Mouse (Mus musculus) C2C12 (cell line): ENCODE results near the gene Chrna5. TPM values are rescaled to one million over a fixed set of nuclear protein-coding genes. Genes with fewer than 3 reads are reported as not detected.
A peak's percentile ranks its signal among the peaks of the same experiment; 100 is the strongest.

Experiments used
- H3K27me3 ChIP-seq: one replicate; pipeline ENCODE4 v1.6.1; 2011; ENCODE audit not compliant: control insufficient read depth, insufficient read depth, insufficient read length
- H3K36me3 ChIP-seq: one replicate; pipeline ENCODE4 v1.6.1; 2011; ENCODE audit not compliant: control insufficient read depth, insufficient read depth
- H3K4me3 ChIP-seq: one replicate; pipeline ENCODE4 v1.5.1; 2011; ENCODE audit warnings: mild to moderate bottlenecking, control low read depth; ENCODE audit not compliant: poor library complexity, insufficient read depth, severe bottlenecking
- H3K79me2 ChIP-seq: one replicate; pipeline ENCODE4 v1.6.1; 2011; ENCODE audit not compliant: control insufficient read depth, insufficient read depth
- H3K79me3 ChIP-seq: one replicate; pipeline ENCODE4 v1.6.1; 2011; ENCODE audit warnings: low read depth, control low read depth
- H3ac ChIP-seq: one replicate; pipeline ENCODE3; 2011; ENCODE audit warnings: low read depth; ENCODE audit not compliant: control insufficient read depth, insufficient read length
- CEBPB ChIP-seq: IDR thresholded peaks from one replicate; pipeline ENCODE4 v1.6.1; 2011; ENCODE audit warnings: low read depth, mild to moderate bottlenecking, control low read depth, moderate library complexity
- CTCF ChIP-seq: IDR thresholded peaks from one replicate; pipeline ENCODE4 v1.5.1; 2011; ENCODE audit not compliant: control insufficient read depth, insufficient read depth, insufficient read length
- FOSL1 ChIP-seq: IDR thresholded peaks from one replicate; pipeline ENCODE4 v1.8.0; 2011; ENCODE audit warnings: mild to moderate bottlenecking, low read length; ENCODE audit not compliant: poor library complexity, insufficient read depth, severe bottlenecking
- MAX ChIP-seq: IDR thresholded peaks from one replicate; pipeline ENCODE4 v1.6.1; 2011; ENCODE audit warnings: mild to moderate bottlenecking, control low read depth
- MYOD1 ChIP-seq: IDR thresholded peaks from one replicate; pipeline ENCODE4 v1.6.1; 2011; ENCODE audit warnings: low read depth; ENCODE audit not compliant: control insufficient read depth, insufficient read length
- MYOG ChIP-seq: IDR thresholded peaks from one replicate; pipeline ENCODE4 v1.6.1; 2011; ENCODE audit not compliant: control insufficient read depth, insufficient read length; ENCODE audit errors: extremely low read depth
- USF1 ChIP-seq: IDR thresholded peaks from one replicate; pipeline ENCODE4 v1.6.1; 2011; ENCODE audit warnings: low read depth, mild to moderate bottlenecking, control low read depth, moderate library complexity
- polyA plus RNA-seq: library from polyadenylated mRNA; unstranded; fragments of >200 nt; fragmentation: generic; extraction: Trizol; gene quantifications from one replicate; pipeline ENCODE4 v1.2.1, GENCODE M21; 2012; ENCODE audit warnings: missing spikeins

The Chrna5 gene
- polyA plus RNA-seq, 1 experiment, result not detected

DNA sequence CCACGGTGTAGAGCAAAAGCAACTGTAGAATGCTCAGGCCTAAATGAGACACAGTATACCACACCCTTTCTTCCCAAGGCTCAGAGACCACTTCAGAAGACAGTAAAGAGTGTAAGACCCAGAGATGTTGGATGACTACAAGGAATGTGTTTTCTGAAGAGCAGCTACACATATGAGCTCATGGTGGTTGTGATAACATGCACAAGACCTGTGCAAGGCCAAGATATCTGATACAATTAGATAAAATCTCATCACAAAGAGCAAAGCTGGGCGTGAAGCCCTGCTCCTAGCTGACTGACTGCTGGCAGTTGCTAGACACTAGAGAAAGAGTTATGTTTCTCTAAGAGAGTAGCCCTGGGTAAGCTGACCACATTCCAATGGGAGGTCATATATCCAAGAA, 29.0 kb downstream of the Chrna5 start:
- H3ac ChIP-seq, result no peak overlapping the region
- H3K27me3 ChIP-seq, result no peaks in the 10 kb centered on the region
- H3K36me3 ChIP-seq, result no peaks in the 10 kb centered on the region
- H3K4me3 ChIP-seq, result no peak overlapping the region
- no peak for TF ChIP-seq MYOD1
- TF ChIP-seq USF1, result no peak
- no peak for TF ChIP-seq MYOG
- TF ChIP-seq CTCF, result no peak
- TF ChIP-seq FOSL1, result no peak
- TF ChIP-seq MAX, result no peak
- TF ChIP-seq CEBPB, result no peak
- H3K79me3 ChIP-seq, result no peaks in the 10 kb centered on the region
- no peaks in the 10 kb centered on the region for H3K79me2 ChIP-seq

DNA sequence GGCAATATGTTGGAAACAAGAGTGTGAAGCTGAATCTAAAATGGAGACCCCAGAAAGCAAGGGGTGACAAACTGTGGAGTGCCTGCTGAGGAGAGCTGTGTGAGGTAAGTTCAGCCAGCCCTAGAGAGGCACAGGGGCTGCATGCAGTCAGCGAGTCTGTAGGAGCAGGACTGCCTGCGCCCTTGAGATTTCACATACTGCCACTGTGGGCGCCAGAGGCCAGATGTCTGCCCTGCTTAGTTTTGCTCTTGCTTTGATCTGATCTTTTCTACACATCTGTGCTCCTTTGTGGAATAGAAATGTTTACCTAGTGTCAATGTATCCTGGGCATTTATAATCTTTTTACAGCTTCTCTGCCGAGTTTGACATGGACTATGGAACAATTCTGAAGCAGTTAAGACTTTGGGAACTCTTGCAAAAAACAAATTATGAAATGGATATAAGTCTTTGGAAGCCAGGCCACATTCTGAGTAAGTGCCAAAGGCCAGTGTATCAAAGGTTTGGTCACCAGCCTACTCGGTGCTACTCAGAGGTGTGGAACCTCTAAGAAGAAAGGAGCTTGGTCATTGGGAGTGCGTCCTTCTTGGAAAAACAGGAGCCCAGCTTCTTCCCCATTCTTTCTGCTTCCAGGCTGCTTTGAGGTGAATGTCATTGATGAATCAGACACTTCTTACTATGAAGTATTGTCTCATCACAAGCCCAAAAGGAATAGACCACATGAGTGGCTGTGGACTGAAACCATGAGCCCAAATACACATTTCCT, 30.1 kb downstream of the Chrna5 start:
- Histone ChIP-seq H3K4me3 (no peak overlapping the region), H3K79me2 (no peaks in the 10 kb centered on the region), H3ac (no peak overlapping the region), H3K27me3 (no peaks in the 10 kb centered on the region), H3K36me3 (no peaks in the 10 kb centered on the region), H3K79me3 (no peaks in the 10 kb centered on the region)
- TF ChIP-seq FOSL1, result no peak
- TF ChIP-seq MAX, result no peak
- no peak for TF ChIP-seq CTCF
- no peak for TF ChIP-seq CEBPB
- no peak for TF ChIP-seq MYOG
- no peak for TF ChIP-seq USF1
- no peak for TF ChIP-seq MYOD1

DNA sequence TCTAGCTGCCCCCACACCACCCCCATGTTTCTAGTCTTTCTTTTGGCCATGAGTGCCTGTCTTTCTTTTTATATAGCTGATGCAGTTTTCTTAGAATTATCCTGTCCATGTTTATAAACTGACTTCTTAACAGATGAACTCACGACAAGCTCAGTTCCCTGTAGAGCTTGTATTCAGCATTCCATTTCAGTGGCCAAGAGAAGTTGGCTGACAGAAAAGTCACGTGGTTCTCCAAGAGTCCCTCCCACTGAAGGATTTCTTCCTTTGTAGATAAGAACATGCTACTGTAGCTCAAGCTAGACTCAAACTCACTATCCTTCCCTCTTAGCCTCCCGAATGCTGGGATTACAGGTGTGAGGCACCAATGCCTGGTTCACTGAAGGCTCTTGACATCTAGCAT, 36.2 kb downstream of the Chrna5 start:
- Histone ChIP-seq H3K4me3 (no peak overlapping the region), H3K79me2 (no peaks in the 10 kb centered on the region), H3K36me3 (no peaks in the 10 kb centered on the region), H3K27me3 (peaks cover 7% of the 10 kb centered on the region), H3ac (no peak overlapping the region), H3K79me3 (no peaks in the 10 kb centered on the region)
- TF ChIP-seq CEBPB, result no peak

DNA sequence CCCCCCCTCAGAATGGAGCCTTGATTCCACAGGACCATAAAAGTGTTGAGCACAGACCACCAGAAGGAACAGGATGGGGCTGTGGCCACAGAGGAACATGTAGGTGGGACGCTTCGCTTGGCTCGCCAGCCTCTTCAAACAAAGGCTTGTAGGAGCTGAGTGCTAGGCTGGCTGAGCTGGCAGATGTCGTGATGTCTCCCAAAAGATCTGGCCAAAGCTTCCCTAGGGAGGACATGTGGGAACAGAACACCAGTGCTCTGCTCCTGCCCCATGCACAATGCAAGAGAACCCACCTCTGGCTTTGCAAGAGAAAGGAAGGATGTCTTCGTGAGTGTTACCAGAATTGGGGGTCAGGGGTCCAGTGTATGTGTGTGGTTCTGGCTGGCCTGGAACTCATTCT, 42.6 kb downstream of the Chrna5 start:
- no peak for TF ChIP-seq CTCF
- TF ChIP-seq MAX, result no peak
- TF ChIP-seq FOSL1, result no peak
- TF ChIP-seq MYOG, result no peak
- no peak for TF ChIP-seq USF1
- no peak for TF ChIP-seq MYOD1
- no peak for TF ChIP-seq CEBPB
- Histone ChIP-seq H3K79me2 (no peaks in the 10 kb centered on the region), H3K27me3 (peaks cover 32% of the 10 kb centered on the region), H3K36me3 (no peaks in the 10 kb centered on the region), H3ac (no peak overlapping the region), H3K79me3 (no peaks in the 10 kb centered on the region), H3K4me3 (no peak overlapping the region)

DNA sequence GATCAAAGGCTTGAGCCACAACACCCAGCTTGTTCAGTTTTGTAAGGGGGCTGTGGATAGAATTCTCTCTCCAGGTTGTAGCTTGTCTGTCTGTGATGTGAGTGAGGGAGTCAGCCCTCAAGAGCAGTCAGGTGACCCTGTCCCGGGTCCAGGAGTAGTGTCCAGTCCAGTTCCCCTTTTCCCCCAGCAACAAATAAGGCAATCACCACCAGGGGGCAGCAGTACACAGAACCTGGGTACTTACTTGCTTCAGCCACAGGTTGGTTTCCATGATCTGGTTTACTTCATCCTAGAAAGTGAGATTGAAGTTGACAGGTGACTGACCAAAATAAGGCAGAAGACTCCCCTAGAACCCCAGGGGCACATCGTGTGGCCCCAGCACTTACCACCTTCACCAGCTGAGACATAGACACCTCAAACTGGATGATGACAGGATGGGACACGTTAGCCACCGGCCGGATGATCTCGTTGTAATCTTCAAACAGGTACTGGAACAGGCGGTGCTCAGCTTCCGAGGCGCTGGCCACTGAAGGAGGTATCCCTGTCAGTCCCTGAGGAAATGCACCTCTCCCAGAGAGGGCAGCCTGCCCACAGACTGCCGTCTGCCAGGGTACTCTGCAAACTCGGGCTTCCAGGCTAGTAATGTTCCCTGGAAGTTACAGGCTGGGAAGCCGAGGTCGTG, 43.4 kb downstream of the Chrna5 start:
- Histone ChIP-seq H3K27me3 (peaks cover 32% of the 10 kb centered on the region), H3K79me3 (no peaks in the 10 kb centered on the region), H3ac (no peak overlapping the region), H3K79me2 (no peaks in the 10 kb centered on the region), H3K36me3 (no peaks in the 10 kb centered on the region), H3K4me3 (no peak overlapping the region)
- TF ChIP-seq USF1, result no peak
- peak; percentile 68 for TF ChIP-seq CTCF
